Mouse (Mus musculus): ENCODE measurements around the gene Mpp4. TPM values are rescaled to one million over a fixed set of nuclear protein-coding genes. Genes with fewer than 3 reads are reported as not detected.
A peak's percentile ranks its signal among the peaks of the same experiment; 100 is the strongest.

The Mpp4 gene
- polyA plus RNA-seq, 1 experiment from 2014 or later = 1.7 TPM

DNA sequence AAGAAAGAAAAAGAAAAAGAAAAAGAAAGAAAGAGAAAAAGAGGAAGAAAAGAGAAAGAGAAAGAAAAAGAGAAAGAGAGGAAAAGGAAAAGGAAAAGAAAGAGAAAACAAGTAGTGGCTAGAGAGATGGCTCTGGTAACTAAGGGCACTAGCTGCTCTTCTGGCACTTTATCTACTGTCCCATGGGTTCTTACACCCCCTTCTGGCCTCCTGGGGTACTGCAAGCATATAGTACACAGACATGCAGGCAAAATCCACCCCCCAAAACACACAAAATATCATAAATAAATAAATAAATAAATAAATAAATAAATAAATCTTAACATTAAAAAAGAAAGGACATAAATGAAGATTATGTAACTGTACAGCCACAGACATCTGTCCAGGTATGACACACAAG, 20.4 kb downstream of the Mpp4 start:
- Histone ChIP-seq H3K27me3 (ENCODE audit: control insufficient read depth, insufficient read depth, low read length) (no peaks in the 10 kb centered on the region), H3K9me3 (replicated peaks; ENCODE audit: control insufficient read depth, low read length) (peaks cover 3% of the 10 kb centered on the region; the same call in 1 of the 2 replicates), H3K4me1 (ENCODE audit: control insufficient read depth, insufficient read depth, low read length) (no peaks in the 10 kb centered on the region), H3K36me3 (ENCODE audit: control insufficient read depth, insufficient read depth) (no peaks in the 10 kb centered on the region), H3K4me3 (ENCODE audit: low read length) (no peak overlapping the region), H3K9ac (ENCODE audit: low read length) (no peak overlapping the region), H3K27ac (ENCODE audit: low read length) (no peak overlapping the region), H3K4me2 (ENCODE audit: low read depth, low read length) (no peak overlapping the region)
- ATAC-seq (replicated peaks; ENCODE audit: extremely low read depth, insufficient read depth, low FRiP score) = no peak

DNA sequence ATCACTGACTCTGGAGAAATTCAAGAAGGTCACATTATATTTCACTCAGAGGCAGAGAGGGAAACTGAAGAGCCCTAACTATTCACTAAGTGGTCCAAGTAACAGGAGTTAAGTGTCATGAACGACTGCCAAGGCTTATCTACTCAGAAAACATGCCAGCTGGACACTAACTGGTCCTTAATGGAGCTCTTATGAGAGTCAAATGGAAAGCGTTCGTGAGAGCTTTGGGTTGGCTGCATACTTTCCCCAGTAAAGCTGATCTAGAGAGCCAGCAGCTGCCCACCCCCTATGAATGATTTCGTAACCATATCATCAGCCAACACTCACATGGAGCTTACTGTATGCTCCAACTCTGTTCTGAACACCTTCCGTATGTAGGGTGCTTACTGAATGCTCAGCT, 28.8 kb downstream of the Mpp4 start:
- peak overlapping the region; percentile 20; the same call in 1 of the 2 replicates for H3K4me2 ChIP-seq (ENCODE audit: low read depth, low read length)
- WGBS = 23% methylated on average over 5 of the region's 5 CpGs

DNA sequence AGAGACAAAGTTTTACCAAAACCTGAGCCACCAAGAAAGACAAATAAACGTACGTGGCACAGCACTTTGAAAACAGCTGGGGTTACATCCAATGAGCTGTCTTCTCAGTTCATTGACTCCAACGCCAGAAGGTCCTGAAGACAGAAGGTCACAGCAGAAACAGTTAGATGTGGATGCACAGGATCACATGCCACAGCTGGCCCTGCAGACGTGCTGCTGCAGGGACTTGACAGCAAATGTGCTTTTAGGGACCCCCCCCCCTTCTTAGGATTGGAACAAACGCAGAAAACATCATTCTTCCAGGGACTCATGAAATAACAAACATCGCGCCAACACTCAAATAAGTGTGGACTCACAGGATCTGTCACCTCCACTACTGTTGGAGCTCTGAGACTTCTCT, 34.3 kb downstream of the Mpp4 start:
- Histone ChIP-seq H3K4me2 (ENCODE audit: low read depth, low read length) (no peak overlapping the region), H3K9me3 (replicated peaks; ENCODE audit: control insufficient read depth, low read length) (no peaks in the 10 kb centered on the region), H3K4me3 (ENCODE audit: low read length) (no peak overlapping the region), H3K4me1 (ENCODE audit: control insufficient read depth, insufficient read depth, low read length) (peaks cover 1% of the 10 kb centered on the region; the same call in 1 of the 2 replicates), H3K36me3 (ENCODE audit: control insufficient read depth, insufficient read depth) (no peaks in the 10 kb centered on the region), H3K27me3 (ENCODE audit: control insufficient read depth, insufficient read depth, low read length) (peaks cover 10% of the 10 kb centered on the region; the same call in 1 of the 2 replicates), H3K9ac (ENCODE audit: low read length) (no peak overlapping the region), H3K27ac (ENCODE audit: low read length) (no peak overlapping the region)
- 66% methylated on average over 7 of the region's 7 CpGs for WGBS
- no peak for ATAC-seq (replicated peaks; ENCODE audit: extremely low read depth, insufficient read depth, low FRiP score)

More for the DNA sequence above, 28.8 kb downstream of the Mpp4 start:
- peaks cover 7% of the 10 kb centered on the region; the same call in 1 of the 2 replicates for H3K4me1 ChIP-seq (ENCODE audit: control insufficient read depth, insufficient read depth, low read length)
- ATAC-seq (replicated peaks; ENCODE audit: extremely low read depth, insufficient read depth, low FRiP score) = peak; percentile 82
- H3K9me3 ChIP-seq (replicated peaks; ENCODE audit: control insufficient read depth, low read length) = no peaks in the 10 kb centered on the region
- no peak overlapping the region for H3K27ac ChIP-seq (ENCODE audit: low read length)
- peaks cover 10% of the 10 kb centered on the region; the same call in 1 of the 2 replicates for H3K27me3 ChIP-seq (ENCODE audit: control insufficient read depth, insufficient read depth, low read length)
- H3K4me3 ChIP-seq (ENCODE audit: low read length) = no peak overlapping the region
- no peaks in the 10 kb centered on the region for H3K36me3 ChIP-seq (ENCODE audit: control insufficient read depth, insufficient read depth)
- no peak overlapping the region for H3K9ac ChIP-seq (ENCODE audit: low read length)

DNA sequence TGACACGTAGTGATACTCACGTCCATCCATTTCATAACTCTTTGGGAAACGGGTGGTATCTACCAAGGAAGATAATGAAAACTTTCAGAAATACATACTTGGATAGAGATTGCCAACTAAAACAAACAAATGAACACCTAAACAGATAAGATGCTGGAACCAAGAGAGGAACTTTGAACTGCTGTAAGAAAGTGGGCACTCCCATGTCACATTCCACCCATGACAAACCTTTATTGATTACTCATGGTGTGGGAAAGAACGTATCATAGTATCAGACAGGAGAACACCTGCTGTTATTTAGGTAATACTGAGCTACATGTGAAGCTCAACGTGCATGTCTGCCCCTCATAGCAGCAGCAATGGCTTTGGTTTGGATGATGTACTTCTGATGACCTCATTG, 37.6 kb downstream of the Mpp4 start:
- Histone ChIP-seq H3K27me3 (ENCODE audit: control insufficient read depth, insufficient read depth, low read length) (no peaks in the 10 kb centered on the region; the same call in 1 of the 2 replicates), H3K9ac (ENCODE audit: low read length) (no peak overlapping the region), H3K36me3 (ENCODE audit: control insufficient read depth, insufficient read depth) (no peaks in the 10 kb centered on the region), H3K9me3 (replicated peaks; ENCODE audit: control insufficient read depth, low read length) (no peaks in the 10 kb centered on the region), H3K4me2 (ENCODE audit: low read depth, low read length) (no peak overlapping the region), H3K4me1 (ENCODE audit: control insufficient read depth, insufficient read depth, low read length) (no peaks in the 10 kb centered on the region), H3K4me3 (ENCODE audit: low read length) (no peak overlapping the region), H3K27ac (ENCODE audit: low read length) (no peak overlapping the region)
- ATAC-seq (replicated peaks; ENCODE audit: extremely low read depth, insufficient read depth, low FRiP score) = no peak
- 65% methylated on average over 5 of the region's 5 CpGs for WGBS

DNA sequence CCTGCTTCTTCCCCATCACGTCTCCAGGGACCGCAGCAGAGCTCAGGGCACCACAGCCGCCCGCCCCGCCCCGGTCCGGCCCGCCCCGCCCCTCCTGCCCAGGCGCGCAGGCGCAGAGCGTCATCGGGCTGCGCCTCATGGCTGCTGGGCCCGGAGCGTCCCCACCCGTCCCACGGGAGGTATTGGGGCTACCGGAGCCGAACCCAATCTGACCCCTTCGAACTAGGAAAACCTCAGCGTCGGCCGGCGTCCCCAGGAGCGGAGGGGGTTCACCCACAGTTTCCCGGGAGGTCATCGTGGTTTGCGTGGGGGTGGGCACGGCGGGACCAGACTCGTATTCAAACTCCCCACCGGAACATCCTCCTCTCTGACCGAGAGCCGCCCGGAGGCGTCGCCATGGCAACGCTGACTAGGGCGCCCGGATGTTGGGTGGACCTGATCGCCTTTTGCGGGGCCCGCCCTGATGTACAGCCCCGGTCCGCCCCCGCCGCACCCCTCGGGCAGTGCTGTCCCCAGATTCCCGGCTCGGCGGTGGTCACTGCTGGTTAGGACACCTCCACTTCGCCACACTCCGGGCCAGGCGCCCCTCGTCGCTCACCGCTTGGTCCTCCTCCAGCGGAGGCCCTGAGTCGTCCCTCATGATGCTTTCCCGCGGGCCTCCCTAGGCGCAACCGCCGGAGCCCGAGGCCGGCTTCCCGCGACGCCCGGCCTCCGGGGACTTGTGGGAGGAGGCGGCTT, 43.3 kb downstream of the Mpp4 start, which contains the start of gene Tmem237:
TSS of gene Tmem237 (minus strand) at position 689 of the 738 bp plus-strand sequence.
- WGBS = under 1% methylated on average over 69 of the region's 74 CpGs
- peak within 1 kb of the TSS; percentile 85 for H3K9ac ChIP-seq (ENCODE audit: low read length)
- H3K27ac ChIP-seq (ENCODE audit: low read length) = peak within 1 kb of the TSS; percentile 66
- 0 out of 2 replicates have a peak, but pooled peaks cover 3% of the 10 kb centered on the region for H3K4me1 ChIP-seq (ENCODE audit: control insufficient read depth, insufficient read depth, low read length)
- no peaks in the 10 kb centered on the region for H3K9me3 ChIP-seq (replicated peaks; ENCODE audit: control insufficient read depth, low read length)
- no peaks in the 10 kb centered on the region for H3K27me3 ChIP-seq (ENCODE audit: control insufficient read depth, insufficient read depth, low read length)
- H3K36me3 ChIP-seq (ENCODE audit: control insufficient read depth, insufficient read depth) = no peaks in the 10 kb centered on the region
- peak; percentile 97 for ATAC-seq (replicated peaks; ENCODE audit: extremely low read depth, insufficient read depth, low FRiP score)
- H3K4me2 ChIP-seq (ENCODE audit: low read depth, low read length) = peak within 1 kb of the TSS; percentile 70
- peak within 1 kb of the TSS; percentile 88 for H3K4me3 ChIP-seq (ENCODE audit: low read length)

DNA sequence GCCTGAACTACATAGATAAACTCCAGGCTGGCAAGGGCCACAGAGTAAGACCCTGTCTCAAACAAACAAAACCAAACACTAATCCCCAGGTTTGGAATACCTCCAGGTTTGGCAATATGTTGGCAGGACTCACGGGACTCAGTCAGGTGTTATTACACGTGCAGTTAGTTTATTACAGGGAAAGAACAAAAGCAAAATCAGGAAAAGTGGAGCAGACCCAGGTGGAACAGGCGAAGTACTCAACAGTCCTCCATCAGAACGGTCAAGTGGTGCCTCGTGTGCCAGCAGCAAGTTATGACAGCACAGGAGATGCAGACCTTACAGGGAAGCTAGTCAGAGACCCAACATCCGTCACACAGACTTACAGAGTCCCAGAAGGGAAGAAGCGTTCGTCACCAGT, 52.7 kb downstream of the Mpp4 start:
- no peak overlapping the region for H3K9ac ChIP-seq (ENCODE audit: low read length)
- no peaks in the 10 kb centered on the region for H3K9me3 ChIP-seq (replicated peaks; ENCODE audit: control insufficient read depth, low read length)
- no peak overlapping the region for H3K4me2 ChIP-seq (ENCODE audit: low read depth, low read length)
- no peak for ATAC-seq (replicated peaks; ENCODE audit: extremely low read depth, insufficient read depth, low FRiP score)
- 75% methylated on average over 8 of the region's 8 CpGs for WGBS
- no peak overlapping the region for H3K4me3 ChIP-seq (ENCODE audit: low read length)
- H3K36me3 ChIP-seq (ENCODE audit: control insufficient read depth, insufficient read depth) = peaks cover 6% of the 10 kb centered on the region; the same call in 1 of the 2 replicates
- no peak overlapping the region for H3K27ac ChIP-seq (ENCODE audit: low read length)
- H3K27me3 ChIP-seq (ENCODE audit: control insufficient read depth, insufficient read depth, low read length) = no peaks in the 10 kb centered on the region
- H3K4me1 ChIP-seq (ENCODE audit: control insufficient read depth, insufficient read depth, low read length) = no peaks in the 10 kb centered on the region

DNA sequence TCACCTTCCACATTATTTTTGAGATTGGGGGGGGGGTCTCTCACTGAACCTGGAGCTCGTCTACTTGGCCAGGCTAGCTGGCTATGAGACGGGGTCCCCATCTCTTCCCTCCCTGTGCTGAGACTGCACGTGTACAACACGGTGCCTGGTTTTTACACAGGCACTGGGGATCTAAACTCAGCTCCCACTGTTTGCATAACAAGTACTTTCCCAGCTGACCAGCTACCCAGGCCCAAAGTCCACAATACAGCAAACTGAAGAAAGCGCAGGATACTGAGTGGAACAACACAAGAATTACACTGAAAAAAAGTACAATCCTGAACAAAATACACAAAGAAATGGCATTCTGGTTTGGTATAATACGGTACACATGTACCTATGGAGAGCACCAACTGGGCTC, 61.1 kb downstream of the Mpp4 start:
- no peak for ATAC-seq (replicated peaks; ENCODE audit: extremely low read depth, insufficient read depth, low FRiP score)
- no peak overlapping the region for H3K9ac ChIP-seq (ENCODE audit: low read length)
- no peaks in the 10 kb centered on the region for H3K4me1 ChIP-seq (ENCODE audit: control insufficient read depth, insufficient read depth, low read length)
- H3K4me3 ChIP-seq (ENCODE audit: low read length) = no peak overlapping the region
- H3K36me3 ChIP-seq (ENCODE audit: control insufficient read depth, insufficient read depth) = peaks cover 8% of the 10 kb centered on the region; the same call in 1 of the 2 replicates
- H3K4me2 ChIP-seq (ENCODE audit: low read depth, low read length) = no peak overlapping the region
- H3K9me3 ChIP-seq (replicated peaks; ENCODE audit: control insufficient read depth, low read length) = no peaks in the 10 kb centered on the region
- no peak overlapping the region for H3K27ac ChIP-seq (ENCODE audit: low read length)
- 93% methylated on average over 6 of the region's 6 CpGs for WGBS
- H3K27me3 ChIP-seq (ENCODE audit: control insufficient read depth, insufficient read depth, low read length) = no peaks in the 10 kb centered on the region

DNA sequence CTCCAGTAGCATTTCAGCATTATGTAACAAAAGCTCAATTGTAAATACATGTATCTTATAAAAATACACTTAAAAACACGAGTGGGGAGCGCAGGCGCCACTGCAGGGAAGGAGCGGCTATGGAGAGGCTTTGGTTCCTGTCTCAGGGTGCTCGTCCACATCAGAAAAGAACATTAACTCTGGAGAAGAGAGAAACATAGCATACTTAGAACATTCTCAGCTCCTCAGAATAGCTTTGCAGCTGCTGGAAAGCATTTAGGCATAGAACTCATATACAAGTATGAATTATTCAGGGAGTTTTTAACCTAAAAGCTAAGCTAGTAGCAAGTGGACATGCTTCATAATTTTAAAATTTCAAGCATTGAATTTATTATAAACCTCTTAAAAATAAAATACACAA, 62.2 kb downstream of the Mpp4 start:
- Histone ChIP-seq H3K27me3 (ENCODE audit: control insufficient read depth, insufficient read depth, low read length) (no peaks in the 10 kb centered on the region), H3K27ac (ENCODE audit: low read length) (no peak overlapping the region), H3K9me3 (replicated peaks; ENCODE audit: control insufficient read depth, low read length) (no peaks in the 10 kb centered on the region), H3K9ac (ENCODE audit: low read length) (no peak overlapping the region), H3K4me3 (ENCODE audit: low read length) (no peak overlapping the region), H3K4me2 (ENCODE audit: low read depth, low read length) (no peak overlapping the region), H3K4me1 (ENCODE audit: control insufficient read depth, insufficient read depth, low read length) (no peaks in the 10 kb centered on the region), H3K36me3 (ENCODE audit: control insufficient read depth, insufficient read depth) (peaks cover 7% of the 10 kb centered on the region; the same call in 1 of the 2 replicates)
- WGBS = 87% methylated on average over 5 of the region's 5 CpGs
- ATAC-seq (replicated peaks; ENCODE audit: extremely low read depth, insufficient read depth, low FRiP score) = no peak

DNA sequence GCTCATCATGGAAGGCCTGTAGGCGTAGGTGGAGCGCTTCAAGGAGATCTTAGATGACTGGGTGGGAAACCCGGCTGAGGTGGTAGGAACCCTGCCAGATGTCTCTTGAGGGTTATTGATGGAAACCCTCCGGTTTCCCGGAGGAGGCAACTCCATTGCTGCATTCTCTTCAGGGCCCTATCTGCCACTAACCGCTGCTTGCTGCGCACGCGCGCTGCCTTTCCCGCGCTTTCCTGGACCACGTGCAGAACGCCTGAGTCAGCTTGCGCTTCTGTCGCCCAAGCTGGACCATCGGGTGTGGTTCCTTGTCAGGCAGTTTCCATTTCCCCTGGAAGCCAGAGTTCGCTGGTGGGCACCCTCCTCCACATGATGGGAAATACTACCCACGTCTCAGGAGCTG, 68.5 kb downstream of the Mpp4 start, which contains the start of gene C2cd6:
TSS of gene C2cd6 (minus strand) at position 196 of the 400 bp plus-strand sequence.
- H3K4me3 ChIP-seq (ENCODE audit: low read length) = no peak within 1 kb of the TSS
- H3K9me3 ChIP-seq (replicated peaks; ENCODE audit: control insufficient read depth, low read length) = no peaks in the 10 kb centered on the region
- H3K27ac ChIP-seq (ENCODE audit: low read length) = no peak within 1 kb of the TSS
- H3K27me3 ChIP-seq (ENCODE audit: control insufficient read depth, insufficient read depth, low read length) = no peaks in the 10 kb centered on the region
- no peak within 1 kb of the TSS for H3K4me2 ChIP-seq (ENCODE audit: low read depth, low read length)
- 83% methylated on average over 19 of the region's 19 CpGs for WGBS
- ATAC-seq (replicated peaks; ENCODE audit: extremely low read depth, insufficient read depth, low FRiP score) = no peak
- no peak within 1 kb of the TSS for H3K9ac ChIP-seq (ENCODE audit: low read length)
- H3K4me1 ChIP-seq (ENCODE audit: control insufficient read depth, insufficient read depth, low read length) = no peaks in the 10 kb centered on the region
- no peaks in the 10 kb centered on the region for H3K36me3 ChIP-seq (ENCODE audit: control insufficient read depth, insufficient read depth)

All from heart, embryonic 16.5 days (tissue).